Mouse (Mus musculus): ENCODE measurements around the gene Nol8.

DNA sequence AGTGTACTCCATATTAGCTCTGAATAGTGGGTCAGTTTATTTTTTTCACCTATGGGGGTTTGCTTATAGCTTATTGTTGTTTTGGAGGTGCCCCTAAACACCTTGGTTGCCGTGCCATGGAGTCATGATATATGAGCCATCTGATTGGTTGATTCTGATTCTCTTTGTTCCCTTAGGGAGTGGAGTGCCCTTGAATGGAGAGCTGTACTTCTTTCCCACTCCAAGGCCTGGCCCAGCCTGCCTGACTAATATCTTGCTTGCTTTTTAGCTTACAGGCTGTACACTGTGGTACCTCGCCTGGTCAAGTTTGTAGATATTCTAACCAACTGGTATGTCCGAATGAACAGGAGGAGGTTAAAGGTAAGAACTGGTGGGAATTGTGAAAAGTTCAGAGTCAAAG lies 66.4 kb downstream of the Nol8 start:
- TF ChIP-seq CTCF (IDR thresholded peaks at IDR 0.05 in 2 of 3, conservative IDR thresholded peaks at IDR 0.05 in 1 of 3; ENCODE audit: control insufficient read depth in 1 of 3, insufficient read depth in 1 of 3, low read depth in 2 of 3, low read length in 3 of 3, poor library complexity in 1 of 3, severe bottlenecking in 1 of 3) (no peak), POLR2A (IDR thresholded peaks at IDR 0.05; ENCODE audit: control insufficient read depth in 1 of 2, insufficient read depth in 1 of 2, low read depth in 1 of 2, low read length in 2 of 2, poor library complexity in 1 of 2) (no peak), ETS1 (IDR thresholded peaks at IDR 0.05; ENCODE audit: low read depth, low read length) (no peak), MAX (IDR thresholded peaks at IDR 0.05; ENCODE audit: low read length) (no peak), SMC3 (IDR thresholded peaks at IDR 0.05; ENCODE audit: low read depth, low read length) (no peak), POLR2AphosphoS2 (IDR thresholded peaks at IDR 0.05; ENCODE audit: low read length) (no peak), EP300 (IDR thresholded peaks at IDR 0.05; ENCODE audit: low read depth in 1 of 2, low read length in 2 of 2) (no peak), MAFK (IDR thresholded peaks at IDR 0.05; ENCODE audit: borderline replicate concordance, low read depth, low read length) (no peak), GABPA (IDR thresholded peaks at IDR 0.05; ENCODE audit: low read depth, low read length) (no peak), USF1 (IDR thresholded peaks at IDR 0.05; ENCODE audit: low read depth, low read length) (no peak), HCFC1 (IDR thresholded peaks at IDR 0.05; ENCODE audit: low read depth, low read length) (no peak), NRF1 (IDR thresholded peaks at IDR 0.05; ENCODE audit: insufficient read depth, low read depth, low read length, poor library complexity, severe bottlenecking) (no peak)
